Comparison of ENCODE assay signal across 15 mouse cellular contexts in the genomic region with DNA sequence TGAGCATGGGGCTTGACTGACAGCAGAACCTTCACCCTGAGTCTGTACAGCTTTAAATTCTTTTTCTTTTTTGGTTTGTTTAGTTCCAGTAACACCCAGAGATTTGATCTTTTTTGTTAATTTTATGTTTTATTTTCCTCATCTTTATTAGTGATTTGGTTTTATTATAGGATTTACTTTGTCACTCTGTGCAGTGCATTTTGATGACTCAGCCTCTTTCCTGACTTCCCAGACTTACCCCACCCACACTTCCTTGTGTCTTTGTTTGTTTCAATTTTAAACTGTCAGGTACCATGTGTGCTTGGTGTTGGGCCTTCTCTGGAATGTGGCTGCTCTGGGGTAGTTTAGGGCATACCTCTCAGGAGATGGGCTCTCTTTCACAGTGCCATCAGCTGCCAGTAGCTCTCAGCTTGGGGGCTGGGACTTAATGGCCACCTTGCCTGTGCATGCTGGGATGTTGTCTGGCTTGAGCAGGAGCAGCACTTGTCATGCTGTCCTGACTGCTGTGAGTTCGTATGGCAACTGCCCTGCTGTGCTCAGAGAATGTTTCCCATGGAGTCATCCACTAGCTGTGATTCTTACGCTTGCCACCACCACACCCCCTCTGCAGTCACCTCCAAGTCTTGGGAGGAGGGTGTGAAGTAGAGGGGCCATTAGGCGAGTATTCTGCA.
"Had no signal": no experiment of that assay in that cellular context is flagged by ENCODE, and none has a peak within 500 bp of the region (broad histone marks: within the 10 kb centered on the region; RNA-seq: fewer than 3 reads in every experiment).

No protein-coding gene starts in this region.

- H3K27ac ChIP-seq: left cerebral cortex, adult 2 months; limb, embryonic 12.5 days; liver, embryonic 13.5 days; lung, embryonic 15.5 days; midbrain, embryonic 10.5 days; stomach, embryonic 15.5 days had no signal

- ATAC-seq: liver, postnatal 0 days had no signal

- H3K4me3 ChIP-seq: left cerebral cortex, adult 2 months; limb, embryonic 12.5 days; liver, embryonic 13.5 days; lung, embryonic 15.5 days; midbrain, embryonic 10.5 days; myocyte; stomach, embryonic 15.5 days had no signal

- H3K9ac ChIP-seq: limb, embryonic 12.5 days; liver, embryonic 13.5 days; liver, postnatal 0 days; lung, embryonic 15.5 days; stomach, embryonic 15.5 days had no signal

- DNase-seq: kidney, postnatal 10 days; kidney, postnatal 4 days; liver; liver, embryonic 13.5 days; liver, postnatal 0 days; midbrain, embryonic 14.5 days; right cerebral cortex, postnatal 14 days; thymus, adult 2 months; thymus, postnatal 36 days had no signal

- H3K27me3 ChIP-seq: limb, embryonic 12.5 days; liver, embryonic 13.5 days; lung, embryonic 15.5 days; stomach, embryonic 15.5 days had no signal

- H3K4me1 ChIP-seq: limb, embryonic 12.5 days; midbrain, embryonic 10.5 days; stomach, embryonic 15.5 days had no signal

- H3K9me3 ChIP-seq: limb, embryonic 12.5 days; liver, embryonic 13.5 days; lung, embryonic 15.5 days; midbrain, embryonic 10.5 days; stomach, embryonic 15.5 days had no signal
